Mouse (Mus musculus): ENCODE data around the gene Zfp28. TPM values are rescaled to one million over a fixed set of nuclear protein-coding genes. Genes with fewer than 3 reads are reported as not detected.
"Not testable (repeated sequence)": the region's sequence is repeated elsewhere in the genome, so short reads cannot be mapped to it uniquely, and the experiment has no call there.

The Zfp28 gene
- polyA plus RNA-seq, 1 experiment from 2014 or later: 8.7 TPM

DNA sequence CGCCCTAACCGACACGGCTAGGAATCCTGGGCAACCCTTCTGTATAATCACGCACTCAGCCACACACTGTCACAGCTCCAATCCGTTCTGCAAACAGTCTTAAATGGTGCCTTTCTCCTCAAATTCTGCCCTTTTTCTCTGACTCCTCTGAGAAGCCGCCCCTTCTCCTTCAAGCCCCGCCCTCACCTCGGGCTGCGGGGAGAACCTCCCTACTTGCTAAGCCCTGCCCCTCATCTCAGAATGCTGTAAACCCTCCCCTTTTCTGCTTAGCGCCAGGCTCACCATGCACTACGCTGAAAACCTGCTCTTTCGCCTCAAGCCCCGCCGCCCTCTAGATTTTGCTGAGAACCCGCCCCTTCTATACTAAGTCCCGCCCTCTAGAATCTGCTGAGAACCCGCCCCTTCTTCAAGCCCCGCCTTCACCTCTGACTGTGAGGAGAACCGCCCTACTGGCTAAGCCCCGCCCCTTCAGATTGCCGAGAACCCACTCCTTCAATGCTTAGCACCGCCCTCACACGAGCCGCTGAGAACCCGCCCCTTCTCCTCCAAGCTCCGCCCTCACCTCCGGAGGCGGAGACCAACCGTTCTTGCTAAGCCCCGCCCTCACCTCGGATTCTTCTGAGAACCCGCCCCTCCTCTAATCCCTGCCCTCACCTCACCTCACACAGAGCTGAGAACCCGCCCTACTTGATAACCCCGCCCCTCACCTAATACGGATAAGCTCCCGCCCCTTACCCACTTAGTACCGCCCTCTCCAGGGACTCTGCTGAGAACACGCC lies 20.6 kb upstream of the Zfp28 start:
- H3K4me3 ChIP-seq (ENCODE audit: low read length): peak overlapping the region; percentile 54
- H3K27ac ChIP-seq (ENCODE audit: low read depth, low read length): peak overlapping the region; percentile 82; the same call in 1 of the 2 replicates
- no peaks in the 10 kb centered on the region for H3K36me3 ChIP-seq (ENCODE audit: control insufficient read depth, insufficient read depth, low read length)
- H3K9me3 ChIP-seq (ENCODE audit: control insufficient read depth, low read length): no peaks in the 10 kb centered on the region
- H3K4me1 ChIP-seq (ENCODE audit: control insufficient read depth, insufficient read depth, low read length): no peaks in the 10 kb centered on the region
- H3K27me3 ChIP-seq (ENCODE audit: control insufficient read depth, insufficient read depth, low read length): no peaks in the 10 kb centered on the region
- H3K4me2 ChIP-seq (replicated peaks; ENCODE audit: low read depth, low read length): peak overlapping the region; percentile 68
- peak; percentile 95 for ATAC-seq (ENCODE audit: low FRiP score, low TSS enrichment)
- H3K9ac ChIP-seq (ENCODE audit: low read depth, low read length): peak overlapping the region; percentile 55
- WGBS: under 1% methylated on average over 38 of the region's 38 CpGs

DNA sequence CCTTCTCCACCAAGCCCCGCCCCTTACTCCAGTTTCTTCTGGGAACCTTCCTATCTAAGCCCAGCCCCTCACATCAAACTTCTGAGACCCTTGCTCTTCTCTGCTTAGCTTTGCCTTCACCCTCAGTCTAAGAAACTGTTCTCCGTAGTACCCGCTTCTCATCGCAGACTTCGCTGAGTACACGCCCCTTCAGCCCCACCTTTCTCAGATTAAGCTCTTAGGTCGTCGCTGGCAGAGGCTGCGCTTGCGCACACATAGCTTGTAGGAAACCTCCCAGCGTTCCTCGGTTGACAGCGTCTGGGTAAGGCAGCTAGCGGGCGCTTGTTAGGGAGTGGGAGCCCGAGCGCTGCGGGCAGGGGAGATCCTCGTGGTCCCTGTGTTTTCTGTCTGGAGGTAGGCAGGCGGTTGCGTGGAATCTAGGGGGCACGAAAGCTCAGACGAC lies 20.0 kb upstream of the Zfp28 start, which contains the start of gene Zfp78:
Gene Zfp78, plus strand, starts transcription at position 234 of the 442 bp plus-strand sequence.
- peak within 1 kb of the TSS; percentile 82; the same call in 1 of the 2 replicates for H3K27ac ChIP-seq (ENCODE audit: low read depth, low read length)
- peak; percentile 83 for ATAC-seq (ENCODE audit: low FRiP score, low TSS enrichment)
- WGBS: under 1% methylated on average over 23 of the region's 23 CpGs

DNA sequence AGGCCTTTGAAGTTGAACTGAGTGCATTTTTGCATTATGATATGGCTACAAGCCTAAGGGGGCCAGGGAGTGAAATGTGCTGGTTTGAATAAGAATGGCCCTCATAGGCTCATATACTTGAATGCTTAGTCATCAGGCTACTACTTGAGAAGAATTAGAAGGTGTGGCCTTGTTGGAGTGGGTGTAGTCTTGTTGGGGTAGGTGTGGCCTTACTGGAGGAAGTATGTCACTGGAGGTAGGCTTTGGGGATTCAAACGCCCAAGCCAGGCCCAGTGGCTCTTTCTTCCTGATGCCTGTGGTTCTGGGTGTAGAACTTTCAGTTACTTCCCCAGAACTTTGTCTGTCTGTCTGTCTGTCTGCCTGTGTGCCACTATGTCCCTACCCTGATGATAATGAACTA lies 18.3 kb upstream of the Zfp28 start:
- Histone ChIP-seq H3K4me2 (replicated peaks; ENCODE audit: low read depth, low read length) (no peak overlapping the region), H3K9ac (ENCODE audit: low read depth, low read length) (no peak overlapping the region), H3K27ac (ENCODE audit: low read depth, low read length) (no peak overlapping the region), H3K27me3 (ENCODE audit: control insufficient read depth, insufficient read depth, low read length) (no peaks in the 10 kb centered on the region), H3K4me1 (ENCODE audit: control insufficient read depth, insufficient read depth, low read length) (no peaks in the 10 kb centered on the region), H3K36me3 (ENCODE audit: control insufficient read depth, insufficient read depth, low read length) (no peaks in the 10 kb centered on the region), H3K4me3 (ENCODE audit: low read length) (no peak overlapping the region), H3K9me3 (ENCODE audit: control insufficient read depth, low read length) (no peaks in the 10 kb centered on the region)
- no peak for ATAC-seq (ENCODE audit: low FRiP score, low TSS enrichment)
- 78% methylated on average over 1 of the region's 1 CpGs for WGBS

More for the DNA sequence above, 20.0 kb upstream of the Zfp28 start, which contains the start of gene Zfp78:
- Histone ChIP-seq H3K9ac (ENCODE audit: low read depth, low read length) (peak within 1 kb of the TSS; percentile 66), H3K36me3 (ENCODE audit: control insufficient read depth, insufficient read depth, low read length) (no peaks in the 10 kb centered on the region), H3K4me3 (ENCODE audit: low read length) (peak within 1 kb of the TSS; percentile 54), H3K27me3 (ENCODE audit: control insufficient read depth, insufficient read depth, low read length) (no peaks in the 10 kb centered on the region), H3K4me1 (ENCODE audit: control insufficient read depth, insufficient read depth, low read length) (no peaks in the 10 kb centered on the region), H3K4me2 (replicated peaks; ENCODE audit: low read depth, low read length) (peak within 1 kb of the TSS; percentile 68), H3K9me3 (ENCODE audit: control insufficient read depth, low read length) (no peaks in the 10 kb centered on the region)

DNA sequence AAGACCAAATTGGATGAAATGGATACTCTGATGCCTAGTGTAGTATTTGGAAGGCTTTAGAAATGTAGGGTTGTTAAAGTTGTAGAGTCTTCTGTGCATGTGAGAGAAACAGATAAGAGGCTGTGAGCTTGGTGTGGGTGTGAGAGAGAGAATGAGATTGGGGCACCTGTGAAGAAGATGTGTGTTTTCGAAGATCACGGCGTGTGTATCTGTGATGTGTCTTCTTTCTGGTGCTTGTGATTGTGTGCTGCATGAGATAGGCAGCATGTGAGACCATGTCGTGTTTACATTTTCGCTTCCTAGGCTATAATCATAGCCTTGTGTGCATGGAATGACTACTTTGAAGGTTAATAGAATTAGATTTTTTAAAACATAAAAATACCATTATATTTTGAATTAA lies 15.9 kb upstream of the Zfp28 start:
- WGBS: 92% methylated on average over 5 of the region's 5 CpGs
- Histone ChIP-seq H3K9ac (ENCODE audit: low read depth, low read length) (no peak overlapping the region), H3K27me3 (ENCODE audit: control insufficient read depth, insufficient read depth, low read length) (no peaks in the 10 kb centered on the region), H3K9me3 (ENCODE audit: control insufficient read depth, low read length) (no peaks in the 10 kb centered on the region), H3K4me2 (replicated peaks; ENCODE audit: low read depth, low read length) (no peak overlapping the region), H3K4me3 (ENCODE audit: low read length) (no peak overlapping the region), H3K27ac (ENCODE audit: low read depth, low read length) (no peak overlapping the region), H3K36me3 (ENCODE audit: control insufficient read depth, insufficient read depth, low read length) (no peaks in the 10 kb centered on the region), H3K4me1 (ENCODE audit: control insufficient read depth, insufficient read depth, low read length) (no peaks in the 10 kb centered on the region)
- no peak for ATAC-seq (ENCODE audit: low FRiP score, low TSS enrichment)

DNA sequence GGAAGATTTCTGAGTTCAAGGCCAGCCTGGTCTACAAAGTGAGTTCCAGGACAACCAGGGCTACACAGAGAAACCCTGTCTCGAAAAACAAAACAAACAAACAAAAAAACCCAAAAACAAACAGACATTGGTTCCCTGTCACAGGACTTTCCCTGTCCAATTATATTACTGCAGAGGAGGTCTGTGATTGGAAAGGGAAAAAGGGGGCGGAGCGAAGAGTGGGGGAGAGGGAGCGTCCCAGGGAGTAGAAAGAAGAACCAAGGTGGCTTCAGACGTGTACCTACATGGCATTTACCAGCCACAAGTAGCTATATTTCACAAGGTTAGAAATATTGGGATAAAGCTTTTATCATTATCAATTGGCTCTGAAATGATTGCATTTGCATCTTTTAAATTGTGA lies 14.9 kb upstream of the Zfp28 start:
- ATAC-seq (ENCODE audit: low FRiP score, low TSS enrichment); H3K27ac ChIP-seq (ENCODE audit: low read depth, low read length); H3K27me3 ChIP-seq (ENCODE audit: control insufficient read depth, insufficient read depth, low read length); H3K36me3 ChIP-seq (ENCODE audit: control insufficient read depth, insufficient read depth, low read length); H3K9ac ChIP-seq (ENCODE audit: low read depth, low read length); H3K4me3 ChIP-seq (ENCODE audit: low read length); H3K4me1 ChIP-seq (ENCODE audit: control insufficient read depth, insufficient read depth, low read length); H3K4me2 ChIP-seq (replicated peaks; ENCODE audit: low read depth, low read length); H3K9me3 ChIP-seq (ENCODE audit: control insufficient read depth, low read length): not testable (repeated sequence)
- WGBS: 85% methylated on average over 5 of the region's 5 CpGs

DNA sequence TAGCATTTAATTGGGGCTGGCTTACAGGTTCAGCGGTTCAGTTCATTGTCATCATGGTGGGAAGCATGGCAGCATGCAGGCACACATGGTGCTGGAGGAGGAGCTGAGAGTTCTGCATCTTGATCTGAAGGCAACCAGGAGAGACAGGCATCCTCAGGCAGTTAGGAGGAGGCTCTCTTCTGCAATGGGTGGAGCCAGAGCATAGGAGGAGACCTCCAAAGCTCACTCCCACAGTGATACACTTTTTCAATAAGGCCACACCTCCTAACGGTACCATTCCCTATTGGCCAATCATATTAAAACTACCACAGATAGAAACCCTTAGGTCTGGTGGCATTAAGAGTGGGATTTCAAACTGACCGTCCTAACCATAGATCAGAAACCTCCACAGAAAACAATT lies 13.6 kb upstream of the Zfp28 start:
- ATAC-seq (ENCODE audit: low FRiP score, low TSS enrichment): no peak
- H3K4me3 ChIP-seq (ENCODE audit: low read length): no peak overlapping the region
- no peak overlapping the region for H3K27ac ChIP-seq (ENCODE audit: low read depth, low read length)
- no peaks in the 10 kb centered on the region for H3K9me3 ChIP-seq (ENCODE audit: control insufficient read depth, low read length)
- WGBS: 81% methylated on average over 3 of the region's 3 CpGs
- no peaks in the 10 kb centered on the region for H3K36me3 ChIP-seq (ENCODE audit: control insufficient read depth, insufficient read depth, low read length)
- no peaks in the 10 kb centered on the region for H3K4me1 ChIP-seq (ENCODE audit: control insufficient read depth, insufficient read depth, low read length)
- no peak overlapping the region for H3K4me2 ChIP-seq (replicated peaks; ENCODE audit: low read depth, low read length)
- H3K9ac ChIP-seq (ENCODE audit: low read depth, low read length): no peak overlapping the region
- H3K27me3 ChIP-seq (ENCODE audit: control insufficient read depth, insufficient read depth, low read length): no peaks in the 10 kb centered on the region

DNA sequence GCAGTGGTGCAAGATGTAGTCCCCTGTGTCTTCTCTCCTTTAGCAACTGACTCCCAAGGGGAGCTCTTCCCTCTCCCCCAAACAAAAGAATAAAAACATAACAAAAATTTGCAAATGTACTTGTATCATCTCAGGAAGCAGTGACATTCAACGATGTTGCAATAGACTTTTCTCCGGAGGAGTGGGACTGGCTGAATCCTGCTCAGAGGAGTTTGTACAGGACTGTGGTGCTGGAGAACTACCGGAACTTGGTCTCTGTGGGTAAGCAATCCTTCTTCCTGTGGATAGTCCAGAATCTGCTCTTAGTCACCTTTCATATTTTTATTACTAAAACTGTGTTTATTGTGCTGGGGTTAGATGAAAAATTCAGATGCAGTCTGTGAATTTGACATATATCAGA lies 10.1 kb upstream of the Zfp28 start:
- no peaks in the 10 kb centered on the region for H3K27me3 ChIP-seq (ENCODE audit: control insufficient read depth, insufficient read depth, low read length)
- H3K4me1 ChIP-seq (ENCODE audit: control insufficient read depth, insufficient read depth, low read length): no peaks in the 10 kb centered on the region
- H3K4me2 ChIP-seq (replicated peaks; ENCODE audit: low read depth, low read length): no peak overlapping the region
- no peaks in the 10 kb centered on the region for H3K9me3 ChIP-seq (ENCODE audit: control insufficient read depth, low read length)
- H3K4me3 ChIP-seq (ENCODE audit: low read length): no peak overlapping the region
- WGBS: 89% methylated on average over 3 of the region's 3 CpGs
- H3K36me3 ChIP-seq (ENCODE audit: control insufficient read depth, insufficient read depth, low read length): no peaks in the 10 kb centered on the region
- H3K27ac ChIP-seq (ENCODE audit: low read depth, low read length): no peak overlapping the region
- no peak overlapping the region for H3K9ac ChIP-seq (ENCODE audit: low read depth, low read length)
- ATAC-seq (ENCODE audit: low FRiP score, low TSS enrichment): no peak

DNA sequence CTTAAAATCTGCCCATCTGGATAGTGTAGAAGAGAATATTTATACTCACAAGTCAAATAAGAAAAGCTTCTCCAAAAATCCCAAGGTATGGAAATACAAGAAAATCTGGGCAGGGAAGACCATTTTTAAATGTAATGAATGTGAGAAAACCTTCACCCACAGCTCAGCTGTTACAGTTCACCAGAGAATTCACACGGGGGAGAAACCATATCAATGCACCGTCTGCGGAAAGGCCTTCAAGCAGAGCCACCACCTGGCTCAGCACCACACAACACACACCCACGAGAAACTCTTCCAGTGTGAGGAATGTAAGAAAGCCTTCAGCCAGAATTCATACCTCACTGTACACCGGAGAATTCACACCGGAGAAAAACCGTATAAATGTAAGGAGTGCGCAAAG lies 4.7 kb upstream of the Zfp28 start:
- ATAC-seq (ENCODE audit: low FRiP score, low TSS enrichment): no peak
- H3K36me3 ChIP-seq (ENCODE audit: control insufficient read depth, insufficient read depth, low read length): no peaks in the 10 kb centered on the region; the same call in 1 of the 2 replicates
- no peak overlapping the region for H3K27ac ChIP-seq (ENCODE audit: low read depth, low read length)
- H3K27me3 ChIP-seq (ENCODE audit: control insufficient read depth, insufficient read depth, low read length): no peaks in the 10 kb centered on the region
- WGBS: 84% methylated on average over 8 of the region's 8 CpGs
- H3K9me3 ChIP-seq (ENCODE audit: control insufficient read depth, low read length): no peaks in the 10 kb centered on the region
- H3K4me1 ChIP-seq (ENCODE audit: control insufficient read depth, insufficient read depth, low read length): no peaks in the 10 kb centered on the region
- no peak overlapping the region for H3K4me2 ChIP-seq (replicated peaks; ENCODE audit: low read depth, low read length)
- no peak overlapping the region for H3K4me3 ChIP-seq (ENCODE audit: low read length)
- no peak overlapping the region for H3K9ac ChIP-seq (ENCODE audit: low read depth, low read length)

DNA sequence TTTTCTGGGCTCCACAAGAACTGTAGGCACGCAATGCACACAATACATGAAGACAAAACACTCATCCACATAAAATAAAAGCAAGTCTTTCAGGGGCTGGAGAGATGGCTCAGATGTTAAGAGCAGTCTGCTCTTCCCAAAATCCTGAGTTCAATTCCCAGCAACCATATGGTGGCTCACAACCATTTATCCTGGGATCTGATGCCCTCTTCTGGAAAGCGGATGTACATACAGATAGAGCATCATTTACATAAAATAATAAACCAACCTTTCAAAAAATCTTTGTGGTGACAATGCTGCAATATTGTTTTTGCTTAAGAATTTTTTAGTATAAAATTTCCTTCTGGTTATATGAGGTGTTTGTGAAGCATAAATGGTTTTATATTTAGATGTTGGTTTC lies 1.7 kb upstream of the Zfp28 start:
- Histone ChIP-seq H3K36me3 (ENCODE audit: control insufficient read depth, insufficient read depth, low read length) (no peaks in the 10 kb centered on the region; the same call in 1 of the 2 replicates), H3K4me3 (ENCODE audit: low read length) (no peak overlapping the region), H3K27ac (ENCODE audit: low read depth, low read length) (no peak overlapping the region), H3K4me1 (ENCODE audit: control insufficient read depth, insufficient read depth, low read length) (no peaks in the 10 kb centered on the region), H3K4me2 (replicated peaks; ENCODE audit: low read depth, low read length) (no peak overlapping the region), H3K9me3 (ENCODE audit: control insufficient read depth, low read length) (no peaks in the 10 kb centered on the region), H3K27me3 (ENCODE audit: control insufficient read depth, insufficient read depth, low read length) (no peaks in the 10 kb centered on the region), H3K9ac (ENCODE audit: low read depth, low read length) (no peak overlapping the region)
- no peak for ATAC-seq (ENCODE audit: low FRiP score, low TSS enrichment)
- WGBS: 84% methylated on average over 2 of the region's 2 CpGs
